In the genomic region with DNA sequence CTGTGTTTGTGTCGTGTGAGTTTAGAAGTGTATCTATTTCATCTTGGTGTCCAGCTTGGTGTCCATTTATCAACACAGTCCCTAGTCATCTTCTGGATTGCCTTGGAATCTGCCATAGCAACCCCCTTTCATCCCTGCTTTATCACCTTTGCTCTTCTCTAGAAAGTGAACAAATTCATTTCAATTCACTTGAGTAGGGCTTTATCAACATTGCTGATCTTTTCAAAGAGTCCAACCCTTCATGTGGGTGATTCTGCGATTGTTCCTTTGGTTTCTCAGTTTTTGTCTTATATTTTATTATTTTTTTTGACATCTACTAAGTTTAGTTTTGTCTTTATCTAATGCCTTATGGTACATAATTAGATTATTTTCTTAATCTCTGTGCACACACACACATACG, we compare ENCODE assay signal across 34 mouse cellular contexts.
"Had no signal": no experiment of that assay in that cellular context is flagged by ENCODE, and none has a peak within 500 bp of the region (broad histone marks: within the 10 kb centered on the region; RNA-seq: fewer than 3 reads in every experiment).

No protein-coding gene starts in this region.

- H3K9me3 ChIP-seq: heart, embryonic 10.5 days; heart, embryonic 12.5 days; heart, embryonic 13.5 days; heart, embryonic 15.5 days; hindbrain, embryonic 10.5 days; hindbrain, embryonic 12.5 days; hindbrain, embryonic 13.5 days; hindbrain, embryonic 15.5 days; intestine, embryonic 15.5 days; kidney, embryonic 15.5 days had no signal

- ATAC-seq: hindbrain, embryonic 16.5 days; hindbrain, postnatal 0 days; inflammation-experienced regulatory T-cells, adult 6 months; intestine, embryonic 15.5 days; intestine, embryonic 16.5 days; intestine, postnatal 0 days had no signal

- H3K4me3 ChIP-seq: heart, embryonic 10.5 days; heart, embryonic 12.5 days; heart, embryonic 13.5 days; heart, embryonic 15.5 days; hindbrain, embryonic 10.5 days; hindbrain, embryonic 12.5 days; hindbrain, embryonic 13.5 days; hindbrain, embryonic 15.5 days; intestine, embryonic 15.5 days; kidney, embryonic 15.5 days; layer of hippocampus, adult 2 months had no signal

- H3K4me1 ChIP-seq: heart, embryonic 10.5 days; heart, embryonic 12.5 days; hindbrain, embryonic 10.5 days; hindbrain, embryonic 12.5 days; hindbrain, embryonic 13.5 days; hindbrain, embryonic 15.5 days; intestine, embryonic 15.5 days; kidney, embryonic 15.5 days had no signal

- H3K9ac ChIP-seq: heart, embryonic 12.5 days; heart, embryonic 13.5 days; heart, embryonic 15.5 days; hindbrain, embryonic 12.5 days; hindbrain, embryonic 13.5 days; hindbrain, embryonic 14.5 days; hindbrain, embryonic 15.5 days; intestine, embryonic 15.5 days; kidney, embryonic 15.5 days had no signal

- H3K36me3 ChIP-seq: heart, embryonic 10.5 days; heart, embryonic 12.5 days; heart, embryonic 13.5 days; heart, embryonic 15.5 days; hindbrain, embryonic 10.5 days; hindbrain, embryonic 12.5 days; hindbrain, embryonic 13.5 days; hindbrain, embryonic 15.5 days; intestine, embryonic 15.5 days; kidney, embryonic 15.5 days had no signal

- H3K27ac ChIP-seq: heart, embryonic 10.5 days; heart, embryonic 13.5 days; heart, embryonic 15.5 days; hindbrain, embryonic 10.5 days; hindbrain, embryonic 12.5 days; hindbrain, embryonic 13.5 days; hindbrain, embryonic 14.5 days; hindbrain, embryonic 15.5 days; hindbrain, postnatal 0 days; intestine, embryonic 15.5 days; kidney, embryonic 15.5 days; kidney, postnatal 0 days; layer of hippocampus, adult 2 months had no signal

- H3K27me3 ChIP-seq: heart, embryonic 12.5 days; heart, embryonic 13.5 days; heart, embryonic 15.5 days; hindbrain, embryonic 12.5 days; hindbrain, embryonic 13.5 days; hindbrain, embryonic 15.5 days; intestine, embryonic 15.5 days; kidney, embryonic 15.5 days had no signal

- DNase-seq: heart, postnatal 10 days; heart, postnatal 14 days; heart, postnatal 36 days; heart, postnatal 4 days; kidney, adult 11 months; kidney, adult 18-20 months; kidney, adult 2 months; kidney, adult 8-10 months; kidney, adult 9 months; kidney, postnatal 10 days; kidney, postnatal 14 days; kidney, postnatal 25 days; kidney, postnatal 36 days; kidney, postnatal 4 days; layer of hippocampus, adult 9-11 months; layer of hippocampus, postnatal 36 days had no signal
